Mouse (Mus musculus): Measurements from ENCODE around the gene Capn15.

- no peak for TF ChIP-seq CTCF (IDR thresholded peaks at IDR 0.05)
- TF ChIP-seq EP300 (IDR thresholded peaks at IDR 0.05) = no peak
These were observed 5.5 kb downstream of the Capn15 start for GRCm38 (mm10) chr17:25979829-25980738.

Data from lung, postnatal 0 days (tissue).